Mouse (Mus musculus): ENCODE measurements around the gene Kiss1r. TPM values are rescaled to one million over a fixed set of nuclear protein-coding genes. Genes with fewer than 3 reads are reported as not detected.

Gene Kiss1r
- polyA plus RNA-seq, 1 experiment from 2014 or later = 1.5 TPM

DNA sequence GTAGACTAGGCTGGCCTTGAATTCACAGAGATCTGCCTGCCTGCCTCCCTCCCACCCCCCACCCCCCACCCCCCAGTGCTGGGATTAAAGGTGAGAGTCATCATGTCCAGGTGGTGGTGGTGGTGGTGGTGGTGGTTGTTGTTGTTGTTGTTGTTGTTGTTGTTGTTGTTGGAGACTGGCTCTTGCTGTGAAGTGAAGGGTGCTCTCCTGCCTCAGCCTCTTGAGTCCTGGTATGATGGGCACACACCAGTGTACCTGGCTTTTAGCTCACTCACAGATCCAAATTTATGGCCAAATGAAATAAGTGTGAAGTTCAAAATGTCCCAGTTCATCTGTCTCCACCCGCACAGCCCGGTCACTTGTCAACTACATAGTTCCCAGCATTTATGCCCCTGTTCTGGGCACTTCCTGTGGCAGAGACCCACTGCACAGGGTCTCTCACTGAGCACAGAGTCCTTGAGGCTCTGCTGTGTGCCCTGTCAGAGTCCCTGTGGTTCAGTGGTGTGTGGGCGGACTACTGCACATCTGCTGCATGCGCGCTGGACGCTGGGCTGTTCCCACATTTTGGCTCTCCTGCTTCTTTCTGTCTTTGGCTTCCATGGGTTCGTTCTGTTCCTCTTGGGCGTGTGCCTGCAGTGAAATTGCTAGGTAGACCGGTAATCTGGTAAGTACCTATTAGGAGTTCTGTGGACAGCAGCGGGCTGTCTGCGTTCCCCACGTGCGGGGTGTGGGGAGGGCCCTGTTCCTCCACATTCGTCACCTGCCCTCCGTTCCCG lies 18.2 kb downstream of the Kiss1r start:
- peaks cover 38% of the 10 kb centered on the region for H3K4me1 ChIP-seq
- H3K4me3 ChIP-seq = no peak overlapping the region
- 90% methylated on average over 16 of the region's 16 CpGs for WGBS
- no peak overlapping the region for H3K27ac ChIP-seq (replicated peaks)
- H3K4me2 ChIP-seq (replicated peaks) = no peak overlapping the region
- H3K9me3 ChIP-seq = no peaks in the 10 kb centered on the region
- H3K27me3 ChIP-seq = no peaks in the 10 kb centered on the region
- H3K36me3 ChIP-seq = peaks cover 43% of the 10 kb centered on the region
- no peak overlapping the region for H3K9ac ChIP-seq (replicated peaks)
- no peak for ATAC-seq (ENCODE audit: low FRiP score, low read depth)

DNA sequence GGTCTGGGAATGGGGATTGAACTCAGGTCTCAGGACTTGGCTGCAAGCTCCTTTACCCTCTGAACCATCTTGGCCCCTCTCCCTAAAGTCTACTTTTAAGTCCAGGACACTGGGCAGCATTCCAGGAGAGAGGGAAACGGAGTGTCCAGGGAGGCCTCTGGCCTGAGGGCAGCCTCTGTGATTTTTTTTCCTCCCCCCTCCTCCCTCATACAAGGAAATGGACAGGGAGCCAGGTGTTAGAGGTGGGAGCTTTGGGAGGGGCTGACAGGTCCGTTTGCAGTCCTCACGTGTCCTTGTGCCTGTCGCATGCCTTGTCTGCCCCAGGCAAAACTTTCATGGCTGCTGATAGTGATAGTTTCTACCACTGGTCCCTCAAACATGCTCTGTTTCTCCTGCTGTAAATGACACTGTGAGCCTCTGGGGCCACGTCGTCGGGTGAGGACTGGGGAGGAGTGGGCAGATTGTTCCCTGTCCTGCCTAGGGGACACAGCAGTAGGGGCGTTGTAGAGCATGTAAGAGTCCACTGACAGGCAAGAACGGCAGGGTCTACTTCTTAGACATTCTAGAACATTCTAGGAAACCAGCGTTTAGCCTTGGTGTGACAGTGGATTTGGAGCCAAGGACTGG lies 19.6 kb downstream of the Kiss1r start:
- Histone ChIP-seq H3K4me3 (no peak overlapping the region), H3K27me3 (no peaks in the 10 kb centered on the region), H3K36me3 (peaks cover 37% of the 10 kb centered on the region), H3K4me1 (peaks cover 26% of the 10 kb centered on the region), H3K9me3 (no peaks in the 10 kb centered on the region), H3K27ac (replicated peaks) (no peak overlapping the region), H3K9ac (replicated peaks) (no peak overlapping the region), H3K4me2 (replicated peaks) (no peak overlapping the region)
- no peak for ATAC-seq (ENCODE audit: low FRiP score, low read depth)
- WGBS = 80% methylated on average over 10 of the region's 10 CpGs

DNA sequence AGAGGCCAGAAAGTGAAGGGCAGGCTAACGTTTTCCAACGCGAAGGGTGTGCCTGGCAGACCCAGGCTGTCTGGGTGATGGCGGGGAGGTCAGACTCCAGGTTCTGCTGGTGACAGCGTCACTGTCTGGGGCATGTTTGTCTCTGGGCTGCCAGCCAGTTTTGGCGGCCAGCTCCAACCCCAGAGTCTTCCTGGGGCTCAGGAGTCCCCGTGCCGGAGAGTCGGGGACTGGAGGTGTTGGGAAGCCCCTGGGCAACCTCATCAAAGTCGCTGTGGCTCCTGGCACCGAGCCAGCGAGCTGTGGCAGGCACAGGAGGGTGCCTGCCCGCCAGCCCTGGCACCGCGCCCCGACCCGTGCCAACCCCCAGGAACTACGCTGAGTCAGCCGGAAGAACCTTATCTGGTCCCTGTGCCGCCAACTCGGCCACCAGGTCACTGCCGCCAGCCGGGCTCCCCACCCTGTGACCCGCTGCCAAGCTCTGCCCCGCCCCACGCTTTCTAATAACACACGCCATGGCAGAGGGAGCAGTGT lies 20.2 kb downstream of the Kiss1r start:
- H3K4me3 ChIP-seq = 0 out of 2 replicates have a peak overlapping the region, but pooled peaks have one; percentile 4
- 80% methylated on average over 27 of the region's 27 CpGs for WGBS
- H3K4me1 ChIP-seq = peaks cover 23% of the 10 kb centered on the region
- no peak overlapping the region for H3K9ac ChIP-seq (replicated peaks)
- ATAC-seq (ENCODE audit: low FRiP score, low read depth) = no peak
- no peak overlapping the region for H3K27ac ChIP-seq (replicated peaks)
- H3K36me3 ChIP-seq = peaks cover 33% of the 10 kb centered on the region
- H3K27me3 ChIP-seq = no peaks in the 10 kb centered on the region
- no peaks in the 10 kb centered on the region for H3K9me3 ChIP-seq
- no peak overlapping the region for H3K4me2 ChIP-seq (replicated peaks)

DNA sequence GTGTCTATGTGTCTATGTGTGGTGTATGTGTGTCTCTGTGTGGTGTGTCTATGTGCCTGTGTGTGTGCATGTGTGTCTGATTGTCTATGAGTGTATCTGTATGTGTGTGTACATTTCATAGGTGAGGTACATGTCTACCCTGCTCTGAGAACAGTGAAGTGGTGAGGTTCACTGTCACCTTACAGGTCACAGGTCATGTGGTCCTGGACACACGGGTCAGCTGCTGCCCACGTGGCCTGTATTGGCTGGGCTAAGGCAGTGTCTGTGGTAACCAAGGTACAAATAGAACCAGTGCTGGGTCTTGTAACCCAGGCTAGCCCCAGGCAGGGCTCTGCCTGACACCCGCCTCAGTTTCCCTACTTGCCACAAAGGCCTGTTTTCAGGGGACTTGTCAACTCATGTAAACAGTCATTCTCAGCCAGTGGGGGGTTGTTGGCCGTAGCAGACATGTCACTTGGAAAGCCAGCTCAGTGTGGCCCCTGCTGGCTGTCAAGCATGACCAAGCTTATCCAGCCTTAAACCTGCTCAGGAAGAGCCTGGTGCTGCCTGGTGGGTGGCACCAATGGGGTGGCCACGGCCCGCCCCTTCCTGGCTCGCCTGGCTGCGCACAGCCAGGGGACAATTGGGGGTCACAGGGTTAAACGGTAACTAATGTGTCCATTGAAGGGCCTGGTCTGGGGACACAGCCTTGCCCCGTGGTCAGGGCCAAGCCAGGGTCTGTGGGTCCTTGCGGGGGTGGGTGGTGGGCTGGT lies 21.2 kb downstream of the Kiss1r start:
- H3K36me3 ChIP-seq = peaks cover 25% of the 10 kb centered on the region; the same call in 1 of the 2 replicates
- ATAC-seq (ENCODE audit: low FRiP score, low read depth) = no peak
- no peak overlapping the region for H3K4me3 ChIP-seq
- H3K9ac ChIP-seq (replicated peaks) = no peak overlapping the region
- H3K4me2 ChIP-seq (replicated peaks) = no peak overlapping the region
- H3K4me1 ChIP-seq = peaks cover 13% of the 10 kb centered on the region
- no peaks in the 10 kb centered on the region for H3K27me3 ChIP-seq
- no peak overlapping the region for H3K27ac ChIP-seq (replicated peaks)
- 54% methylated on average over 11 of the region's 11 CpGs for WGBS
- H3K9me3 ChIP-seq = no peaks in the 10 kb centered on the region

DNA sequence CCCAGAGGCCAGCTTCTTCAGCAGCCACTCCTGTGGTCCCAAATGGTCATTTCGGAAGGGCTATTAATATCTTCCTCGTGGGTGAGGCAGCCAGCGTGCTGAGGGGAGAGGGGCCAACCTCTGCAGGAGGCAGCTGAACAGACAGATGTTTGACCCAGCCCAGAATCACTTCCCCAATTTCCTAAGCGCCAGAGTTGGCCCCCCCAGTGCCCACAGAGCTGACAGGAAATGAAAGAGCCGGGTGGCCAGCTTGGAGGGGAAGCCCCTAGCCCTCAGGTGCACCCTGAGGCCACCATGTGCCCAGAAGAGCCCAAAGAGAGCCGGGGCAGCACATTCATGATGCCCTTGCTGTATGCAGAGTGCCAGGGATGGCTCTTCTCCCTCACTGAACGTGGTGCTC lies 24.0 kb downstream of the Kiss1r start:
- Histone ChIP-seq H3K9ac (replicated peaks) (no peak overlapping the region), H3K9me3 (no peaks in the 10 kb centered on the region), H3K27me3 (no peaks in the 10 kb centered on the region), H3K4me1 (peaks cover 22% of the 10 kb centered on the region), H3K36me3 (peaks cover 19% of the 10 kb centered on the region; the same call in 1 of the 2 replicates), H3K4me3 (no peak overlapping the region), H3K4me2 (replicated peaks) (no peak overlapping the region), H3K27ac (replicated peaks) (no peak overlapping the region)
- 67% methylated on average over 7 of the region's 7 CpGs for WGBS
- no peak for ATAC-seq (ENCODE audit: low FRiP score, low read depth)

DNA sequence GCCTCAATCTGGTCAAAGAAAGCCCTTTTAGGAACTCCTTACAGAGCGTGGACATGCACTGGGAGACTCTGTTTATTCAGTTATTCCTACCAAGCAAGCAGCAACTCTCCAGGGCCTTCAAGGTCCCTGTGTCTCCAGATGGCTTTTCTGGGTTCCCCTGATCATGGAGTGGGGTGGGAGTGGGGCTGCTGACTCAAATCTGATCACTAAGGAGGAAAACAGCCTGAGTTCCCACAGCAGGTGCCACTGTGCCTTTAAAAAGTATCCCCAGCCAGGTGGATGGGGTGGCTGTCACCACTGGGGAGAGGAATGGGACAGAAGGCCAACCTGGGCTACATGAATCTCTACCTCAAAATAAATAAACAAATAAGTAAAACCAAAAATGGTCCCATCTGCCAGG lies 26.2 kb downstream of the Kiss1r start:
- Histone ChIP-seq H3K9me3 (no peaks in the 10 kb centered on the region), H3K9ac (replicated peaks) (no peak overlapping the region), H3K4me2 (replicated peaks) (no peak overlapping the region), H3K27ac (replicated peaks) (no peak overlapping the region), H3K4me1 (peaks cover 27% of the 10 kb centered on the region), H3K4me3 (no peak overlapping the region), H3K36me3 (peaks cover 11% of the 10 kb centered on the region; the same call in 1 of the 2 replicates), H3K27me3 (no peaks in the 10 kb centered on the region)
- 90% methylated on average over 1 of the region's 1 CpGs for WGBS
- ATAC-seq (ENCODE audit: low FRiP score, low read depth) = no peak

DNA sequence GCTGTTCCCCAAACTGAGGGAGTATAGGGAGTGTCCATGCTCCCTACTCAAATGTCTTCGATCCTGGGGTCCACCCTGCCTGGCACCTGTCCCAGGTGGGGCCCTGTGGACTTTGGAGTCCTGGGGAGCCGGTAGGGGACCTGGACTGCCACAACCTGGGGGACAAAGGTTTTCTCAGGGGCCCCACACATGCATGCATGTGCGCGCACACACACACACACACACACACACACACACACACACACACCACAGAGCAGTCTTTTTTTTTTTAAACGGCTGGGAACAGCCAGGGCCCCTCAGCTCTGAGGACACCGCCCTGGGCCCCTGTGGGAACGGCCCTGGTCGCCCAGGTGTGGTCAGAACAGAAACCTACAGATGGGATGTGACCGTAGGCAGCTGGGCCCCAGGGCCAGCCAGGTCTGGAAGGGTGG lies 26.7 kb downstream of the Kiss1r start:
- H3K4me2 ChIP-seq (replicated peaks) = no peak overlapping the region
- no peak for ATAC-seq (ENCODE audit: low FRiP score, low read depth)
- H3K4me1 ChIP-seq = peaks cover 27% of the 10 kb centered on the region
- no peak overlapping the region for H3K4me3 ChIP-seq
- H3K36me3 ChIP-seq = peaks cover 11% of the 10 kb centered on the region; the same call in 1 of the 2 replicates
- no peak overlapping the region for H3K9ac ChIP-seq (replicated peaks)
- H3K9me3 ChIP-seq = no peaks in the 10 kb centered on the region
- H3K27ac ChIP-seq (replicated peaks) = peak overlapping the region; percentile 27; the same call in 1 of the 2 replicates
- no peaks in the 10 kb centered on the region for H3K27me3 ChIP-seq
- WGBS = 78% methylated on average over 9 of the region's 9 CpGs

DNA sequence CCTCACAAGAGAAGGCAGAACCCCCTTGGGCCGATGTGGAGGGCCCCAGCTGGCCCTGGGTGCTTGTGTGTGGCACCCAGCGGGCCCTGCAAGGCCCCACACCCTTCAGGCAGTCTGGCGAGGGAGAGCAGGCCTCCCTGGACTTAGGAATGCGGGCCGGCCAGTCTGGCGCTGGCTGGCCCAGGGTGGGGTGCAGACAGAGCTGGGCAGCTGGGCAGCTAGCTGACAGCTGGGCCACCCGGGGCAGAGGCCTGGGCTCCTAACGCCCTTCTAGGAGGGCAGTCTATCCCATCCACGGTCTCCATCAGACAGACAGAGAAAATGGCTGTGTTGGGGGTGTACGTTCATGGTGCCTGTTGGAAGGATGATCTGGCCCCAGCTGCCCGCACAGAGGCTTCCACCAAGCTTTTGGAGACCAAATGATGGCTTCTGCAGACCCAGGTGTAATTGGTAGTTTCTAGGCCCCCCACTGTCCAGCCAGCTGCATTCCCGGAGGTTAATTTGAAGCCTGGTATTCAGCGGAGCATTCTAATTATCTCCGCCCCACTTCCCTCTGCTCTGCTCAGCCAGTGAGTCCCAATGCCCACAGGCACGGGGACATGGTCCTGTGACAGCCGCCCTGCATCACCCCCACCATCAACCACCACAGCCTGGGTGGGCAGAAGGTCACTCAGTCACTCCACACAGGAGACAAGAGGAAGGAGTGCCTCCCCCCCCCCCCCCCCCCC lies 28.9 kb downstream of the Kiss1r start:
- H3K4me1 ChIP-seq = peaks cover 27% of the 10 kb centered on the region
- peak overlapping the region; percentile 52 for H3K27ac ChIP-seq (replicated peaks)
- WGBS = 21% methylated on average over 16 of the region's 16 CpGs
- 0 out of 2 replicates have a peak overlapping the region, but pooled peaks have one; percentile 4 for H3K4me2 ChIP-seq (replicated peaks)
- no peak overlapping the region for H3K4me3 ChIP-seq
- ATAC-seq (ENCODE audit: low FRiP score, low read depth) = peak; percentile 66
- H3K27me3 ChIP-seq = no peaks in the 10 kb centered on the region
- H3K9me3 ChIP-seq = no peaks in the 10 kb centered on the region
- no peak overlapping the region for H3K9ac ChIP-seq (replicated peaks)
- peaks cover 25% of the 10 kb centered on the region for H3K36me3 ChIP-seq

DNA sequence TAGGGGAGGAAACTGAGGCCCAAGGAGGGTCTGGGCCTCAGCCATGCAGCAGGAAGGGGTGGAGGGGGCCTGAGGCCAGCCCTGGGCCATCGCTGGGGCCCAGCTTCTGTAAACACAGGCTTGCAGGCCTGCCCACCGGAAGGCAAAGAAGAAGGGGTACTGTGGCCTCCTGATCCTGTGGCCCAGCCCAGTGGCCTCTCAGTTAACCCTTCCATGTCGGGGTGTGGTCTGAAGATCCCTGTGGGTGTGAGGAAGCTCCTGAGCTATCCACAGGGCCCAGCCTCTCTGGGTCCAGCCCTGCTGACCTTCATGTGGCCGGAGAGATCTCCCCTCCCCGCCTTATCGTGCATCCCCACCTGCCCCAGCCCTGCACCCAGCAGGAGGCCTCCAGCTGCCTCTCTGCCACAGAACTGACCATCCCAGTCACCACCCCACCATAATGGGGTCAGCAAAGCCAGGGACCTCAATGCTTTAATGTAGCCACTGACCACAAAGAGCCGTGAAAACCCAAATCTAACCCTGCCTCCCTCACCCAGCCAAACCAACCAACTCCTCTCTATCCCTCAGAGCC lies 30.1 kb downstream of the Kiss1r start:
- Histone ChIP-seq H3K4me3 (no peak overlapping the region), H3K4me1 (peaks cover 27% of the 10 kb centered on the region), H3K27ac (replicated peaks) (0 out of 2 replicates have a peak overlapping the region, but pooled peaks have one; percentile 52), H3K4me2 (replicated peaks) (no peak overlapping the region), H3K9me3 (no peaks in the 10 kb centered on the region), H3K9ac (replicated peaks) (no peak overlapping the region), H3K36me3 (peaks cover 35% of the 10 kb centered on the region), H3K27me3 (no peaks in the 10 kb centered on the region)
- ATAC-seq (ENCODE audit: low FRiP score, low read depth) = no peak
- WGBS = 19% methylated on average over 7 of the region's 7 CpGs

DNA sequence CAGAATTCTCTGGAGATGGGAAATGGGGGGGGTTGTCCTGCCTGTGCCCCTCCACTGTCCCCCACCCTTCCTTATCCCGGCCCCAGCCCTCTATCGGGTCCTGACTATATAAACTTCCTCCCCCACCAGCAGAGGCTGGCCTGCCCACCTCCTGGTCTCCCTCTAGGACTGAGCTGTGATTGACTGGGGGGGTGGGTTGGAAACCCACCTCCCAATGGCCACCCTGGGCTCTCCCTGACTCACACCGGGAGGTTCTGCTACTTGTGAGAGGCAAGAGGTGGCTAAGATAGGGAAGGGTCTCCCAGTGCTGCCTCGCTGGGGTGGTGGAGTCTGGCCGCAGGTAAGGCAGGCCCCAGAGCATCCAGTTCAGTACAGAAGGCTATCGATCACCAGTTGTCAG lies 30.7 kb downstream of the Kiss1r start:
- Histone ChIP-seq H3K9ac (replicated peaks) (no peak overlapping the region), H3K36me3 (peaks cover 32% of the 10 kb centered on the region), H3K9me3 (no peaks in the 10 kb centered on the region), H3K4me1 (peaks cover 27% of the 10 kb centered on the region), H3K27ac (replicated peaks) (no peak overlapping the region), H3K4me3 (no peak overlapping the region), H3K4me2 (replicated peaks) (no peak overlapping the region), H3K27me3 (no peaks in the 10 kb centered on the region)
- 74% methylated on average over 6 of the region's 6 CpGs for WGBS
- ATAC-seq (ENCODE audit: low FRiP score, low read depth) = no peak

DNA sequence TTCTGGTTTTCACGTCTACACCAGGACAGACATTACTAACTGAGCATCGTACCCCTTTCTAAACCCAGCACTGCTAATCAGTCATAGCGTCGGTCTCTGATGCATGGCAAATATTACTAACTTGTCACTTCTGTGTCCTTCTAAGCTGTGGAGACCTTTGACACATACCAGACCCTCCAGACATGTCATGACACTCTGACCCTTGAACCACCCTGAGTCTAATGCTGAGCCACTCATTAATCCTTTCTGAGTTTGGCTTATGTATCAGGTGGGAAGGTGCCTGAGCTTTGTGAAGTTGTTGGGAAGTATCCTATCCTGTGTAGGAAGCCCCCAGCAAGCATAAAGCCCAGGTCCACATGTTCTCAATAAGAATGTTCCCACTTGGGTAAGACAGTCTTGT lies 33.1 kb downstream of the Kiss1r start:
- Histone ChIP-seq H3K4me2 (replicated peaks) (no peak overlapping the region), H3K4me1 (peaks cover 19% of the 10 kb centered on the region), H3K36me3 (peaks cover 44% of the 10 kb centered on the region), H3K27ac (replicated peaks) (no peak overlapping the region), H3K4me3 (no peak overlapping the region), H3K27me3 (no peaks in the 10 kb centered on the region), H3K9ac (replicated peaks) (no peak overlapping the region), H3K9me3 (no peaks in the 10 kb centered on the region)
- ATAC-seq (ENCODE audit: low FRiP score, low read depth) = no peak
- 94% methylated on average over 4 of the region's 4 CpGs for WGBS

All from midbrain, embryonic 12.5 days (tissue).